Comparison of ENCODE assay signal across 7 mouse cellular contexts in the genomic region with DNA sequence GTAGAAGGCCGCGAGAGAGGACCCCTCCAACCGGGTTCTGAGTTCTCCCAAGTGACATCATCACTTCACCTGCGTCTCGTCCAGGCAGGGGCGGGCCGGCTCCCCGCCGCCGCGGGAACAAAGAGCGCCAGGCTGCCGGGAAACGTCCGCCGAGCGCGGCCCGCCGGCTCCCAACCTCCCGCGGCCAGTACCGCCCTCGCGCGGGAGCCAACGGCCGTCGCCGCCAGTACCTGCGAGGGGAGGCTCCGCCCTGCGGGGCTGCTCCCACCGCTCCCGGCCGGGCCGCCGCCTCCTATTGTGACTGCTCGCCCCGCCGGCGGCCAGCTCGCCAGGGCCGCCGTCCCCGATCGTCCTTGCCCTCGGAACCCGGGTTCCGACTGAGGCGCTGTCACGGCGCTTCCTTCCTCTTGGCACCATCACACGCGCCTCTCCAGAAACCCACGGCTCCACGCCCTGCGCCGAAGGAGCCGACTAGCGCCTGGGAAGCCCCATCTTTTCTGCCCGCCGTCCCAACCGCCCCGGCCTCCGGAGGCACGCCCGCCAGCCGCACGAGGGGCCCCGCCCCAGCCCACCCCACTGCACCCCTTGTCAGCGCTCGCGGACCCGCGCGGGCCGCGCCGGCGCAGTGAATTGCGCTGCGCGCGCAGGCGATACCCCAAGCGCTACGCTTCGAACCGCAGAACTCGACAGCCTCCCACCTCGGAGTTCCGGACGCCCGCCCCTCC.
A peak's percentile ranks its signal among the peaks of the same experiment; 100 is the strongest.
DNase-seq lines count a peak whose midpoint lies in the region; ATAC-seq lines count a peak whose summit lies in the region.

No protein-coding gene starts in this region.

- peak overlapping the region; percentile 31 for H3K4me2 ChIP-seq in limb, embryonic 11.5 days (ENCODE audit: low read depth, severe bottlenecking)
- H3K4me2 ChIP-seq in midbrain, embryonic 14.5 days (ENCODE audit: low read length): peak overlapping the region; percentile 82

- under 1% methylated on average over 95 of the region's 95 CpGs for WGBS in embryonic facial prominence, embryonic 10.5 days
- under 1% methylated on average over 86 of the region's 95 CpGs for WGBS in limb, embryonic 11.5 days
- WGBS in midbrain, embryonic 14.5 days: under 1% methylated on average over 93 of the region's 95 CpGs

- peak overlapping the region; percentile 99 for H3K27ac ChIP-seq in embryonic facial prominence, embryonic 10.5 days (replicated peaks)
- peak overlapping the region; percentile 100 for H3K27ac ChIP-seq in limb, embryonic 11.5 days (replicated peaks; ENCODE audit: low read depth, low read length)
- peak overlapping the region; percentile 99 for H3K27ac ChIP-seq in midbrain, embryonic 14.5 days (replicated peaks; ENCODE audit: low read depth, low read length)

- peak overlapping the region; percentile 97 for H3K9ac ChIP-seq in limb, embryonic 11.5 days (ENCODE audit: low read length)
- H3K9ac ChIP-seq in midbrain, embryonic 14.5 days (replicated peaks; ENCODE audit: low read length): peak overlapping the region; percentile 96

- H3K4me3 ChIP-seq in embryonic facial prominence, embryonic 10.5 days: peak overlapping the region; percentile 81
- peak overlapping the region; percentile 74 for H3K4me3 ChIP-seq in limb, embryonic 11.5 days (ENCODE audit: low read depth, low read length)
- peak overlapping the region; percentile 86 for H3K4me3 ChIP-seq in midbrain, embryonic 14.5 days (replicated peaks; ENCODE audit: low read depth, low read length)

- H3K4me1 ChIP-seq in embryonic facial prominence, embryonic 10.5 days: peaks cover 46% of the 10 kb centered on the region
- H3K4me1 ChIP-seq in limb, embryonic 11.5 days (ENCODE audit: control insufficient read depth, insufficient read depth, low read length): peaks cover 24% of the 10 kb centered on the region
- H3K4me1 ChIP-seq in midbrain, embryonic 14.5 days (ENCODE audit: control insufficient read depth, insufficient read depth, low read length): peaks cover 38% of the 10 kb centered on the region

- no peaks in the 10 kb centered on the region for H3K9me3 ChIP-seq in embryonic facial prominence, embryonic 10.5 days
- H3K9me3 ChIP-seq in limb, embryonic 11.5 days (ENCODE audit: control insufficient read depth, low read length): no peaks in the 10 kb centered on the region
- H3K9me3 ChIP-seq in midbrain, embryonic 14.5 days (ENCODE audit: control insufficient read depth, low read length): no peaks in the 10 kb centered on the region

- no peaks in the 10 kb centered on the region for H3K36me3 ChIP-seq in embryonic facial prominence, embryonic 10.5 days (replicated peaks)
- no peaks in the 10 kb centered on the region for H3K36me3 ChIP-seq in limb, embryonic 11.5 days (ENCODE audit: control insufficient read depth, insufficient read depth, low read length)
- H3K36me3 ChIP-seq in midbrain, embryonic 14.5 days (ENCODE audit: control insufficient read depth, insufficient read depth, low read length): no peaks in the 10 kb centered on the region

- peak; percentile 90 for DNase-seq in adrenal gland, postnatal 10 days
- DNase-seq in embryonic facial prominence, embryonic 10.5 days (ENCODE audit: low spot score): peak; percentile 95
- peak; percentile 99 for DNase-seq in heart, adult 11 months
- DNase-seq in kidney, adult 18-20 months: peak; percentile 86
- peak; percentile 90 for DNase-seq in limb, embryonic 11.5 days (ENCODE audit: low spot score)
- peak; percentile 98 for DNase-seq in midbrain, embryonic 14.5 days
- peak; percentile 83 to 88 for DNase-seq in spleen, adult 18-20 months

- no peaks in the 10 kb centered on the region for H3K27me3 ChIP-seq in embryonic facial prominence, embryonic 10.5 days (replicated peaks; ENCODE audit: low read depth, poor library complexity, severe bottlenecking)
- no peaks in the 10 kb centered on the region for H3K27me3 ChIP-seq in limb, embryonic 11.5 days (ENCODE audit: control insufficient read depth, insufficient read depth, low read length)
- no peaks in the 10 kb centered on the region for H3K27me3 ChIP-seq in midbrain, embryonic 14.5 days (ENCODE audit: control insufficient read depth, insufficient read depth, low read length)

- ATAC-seq in limb, embryonic 11.5 days (ENCODE audit: insufficient number of reproducible peaks, low FRiP score, low TSS enrichment, low read depth): peak; percentile 89
- ATAC-seq in midbrain, embryonic 14.5 days (ENCODE audit: low FRiP score, low TSS enrichment): peak; percentile 91

Comparison
In these comparisons a context has a peak if more than half of its experiments do, and no peak if none do; other contexts are left out.
1. Peak in every context shown above with its lines: DNase-seq, ATAC-seq, H3K4me3 ChIP-seq and H3K27ac ChIP-seq.